Comparison of ENCODE assay signal across 11 mouse cellular contexts in genomic region chr1:71673398-71673910, GRCm38 (mm10). TPM values are rescaled to one million over a fixed set of nuclear protein-coding genes. Genes with fewer than 3 reads are reported as not detected.
DNase-seq lines count a peak whose midpoint lies in the region; ATAC-seq and TF ChIP-seq lines count a peak whose summit lies in the region.
"Had no signal": no experiment of that assay in that cellular context is flagged by ENCODE, and none has a peak within 500 bp of the region (broad histone marks: within the 10 kb centered on the region; RNA-seq: fewer than 3 reads in every experiment).

No protein-coding gene starts in this region.

- H3K9me3 ChIP-seq in forebrain, embryonic 11.5 days (ENCODE audit: control insufficient read depth, low read length), result no peaks in the 10 kb centered on the region
- H3K9me3 ChIP-seq in limb, embryonic 10.5 days (replicated peaks), result no peaks in the 10 kb centered on the region
- H3K9me3 ChIP-seq in neural tube, embryonic 15.5 days (replicated peaks), result no peaks in the 10 kb centered on the region

- no peaks in the 10 kb centered on the region for H3K36me3 ChIP-seq in forebrain, embryonic 11.5 days (ENCODE audit: control insufficient read depth, insufficient read depth, low read length)
- H3K36me3 ChIP-seq in limb, embryonic 10.5 days, result no peaks in the 10 kb centered on the region
- H3K36me3 ChIP-seq in neural tube, embryonic 15.5 days, result no peaks in the 10 kb centered on the region

- H3K4me3 ChIP-seq in forebrain, embryonic 11.5 days (ENCODE audit: low read depth, low read length), result no peak overlapping the region
- no peak overlapping the region for H3K4me3 ChIP-seq in limb, embryonic 10.5 days
- H3K4me3 ChIP-seq in neural tube, embryonic 15.5 days (replicated peaks), result no peak overlapping the region
- no peak overlapping the region for H3K4me3 ChIP-seq in cerebellum, adult 2 months (replicated peaks; ENCODE audit: insufficient read depth, low read depth, low read length)

- TF ChIP-seq POLR2A in cerebellum, adult 2 months (IDR thresholded peaks at IDR 0.05; ENCODE audit: borderline replicate concordance, insufficient read depth, low read length), result no peak

- WGBS in forebrain, embryonic 11.5 days, result 1% methylated on average over 3 of the region's 3 CpGs
- 6% methylated on average over 3 of the region's 3 CpGs for WGBS in limb, embryonic 10.5 days
- 2% methylated on average over 3 of the region's 3 CpGs for WGBS in neural tube, embryonic 15.5 days
- WGBS in cerebellum, adult 2 months, result 11% methylated on average over 3 of the region's 3 CpGs

- no peak for TF ChIP-seq CTCF in cerebellum, adult 2 months (IDR thresholded peaks at IDR 0.05; ENCODE audit: borderline replicate concordance, insufficient read depth, low read depth, low read length)

- ATAC-seq in frontal cortex, adult (ENCODE audit: low TSS enrichment), result peak; percentile 34; the same call in 1 of the 2 replicates
- ATAC-seq in forebrain, embryonic 11.5 days (replicated peaks; ENCODE audit: low FRiP score), result peak; percentile 92
- peak; percentile 83; the same call in 1 of the 2 replicates for ATAC-seq in neural tube, embryonic 15.5 days (ENCODE audit: low FRiP score)

- no peak for DNase-seq in frontal cortex, adult 2 months (ENCODE audit: extremely low spot score in 1 of 2, low spot score in 1 of 2)
- DNase-seq in forebrain, embryonic 11.5 days (ENCODE audit: low spot score), result peak; percentile 55
- no peak for DNase-seq in limb, embryonic 10.5 days (ENCODE audit: low spot score)
- DNase-seq in adrenal gland, adult 2 months, result no peak
- no peak for DNase-seq in cerebellum, adult 2 months
- no peak for DNase-seq in frontal cortex, postnatal 14 days (ENCODE audit: low spot score in 2 of 2)
- DNase-seq: gastrocnemius, postnatal 14 days; kidney, postnatal 14 days; thymus, postnatal 14 days had no signal

- H3K27me3 ChIP-seq in forebrain, embryonic 11.5 days (ENCODE audit: control insufficient read depth, insufficient read depth, low read length), result no peaks in the 10 kb centered on the region
- no peaks in the 10 kb centered on the region for H3K27me3 ChIP-seq in limb, embryonic 10.5 days (ENCODE audit: low read depth, poor library complexity, severe bottlenecking)
- no peaks in the 10 kb centered on the region for H3K27me3 ChIP-seq in neural tube, embryonic 15.5 days (replicated peaks)
- H3K27me3 ChIP-seq in cerebellum, adult 2 months (ENCODE audit: control insufficient read depth, insufficient read depth, low read length), result no peaks in the 10 kb centered on the region

- no peak overlapping the region for H3K27ac ChIP-seq in forebrain, embryonic 11.5 days (ENCODE audit: low read depth, low read length)
- H3K27ac ChIP-seq in limb, embryonic 10.5 days, result peak overlapping the region; percentile 25; the same call in 1 of the 2 replicates
- peak overlapping the region; percentile 49 for H3K27ac ChIP-seq in neural tube, embryonic 15.5 days (replicated peaks)
- no peak overlapping the region for H3K27ac ChIP-seq in cerebellum, adult 2 months (ENCODE audit: insufficient read depth, low read length)

- H3K4me1 ChIP-seq in forebrain, embryonic 11.5 days (replicated peaks; ENCODE audit: control insufficient read depth, insufficient read depth, low read length), result peaks cover 6% of the 10 kb centered on the region; the same call in 1 of the 2 replicates
- peaks cover 8% of the 10 kb centered on the region for H3K4me1 ChIP-seq in limb, embryonic 10.5 days
- H3K4me1 ChIP-seq in neural tube, embryonic 15.5 days, result peaks cover 11% of the 10 kb centered on the region; the same call in 1 of the 2 replicates
- no peaks in the 10 kb centered on the region for H3K4me1 ChIP-seq in cerebellum, adult 2 months (ENCODE audit: control insufficient read depth, insufficient read depth, low read length)

- 0 out of 2 replicates have a peak overlapping the region, but pooled peaks have one; percentile 5 for H3K4me2 ChIP-seq in forebrain, embryonic 11.5 days (ENCODE audit: low read depth, low read length, severe bottlenecking)
- H3K4me2 ChIP-seq in neural tube, embryonic 15.5 days, result no peak overlapping the region

- H3K9ac ChIP-seq in forebrain, embryonic 11.5 days (ENCODE audit: low read length), result no peak overlapping the region; the same call in 1 of the 2 replicates
- no peak overlapping the region for H3K9ac ChIP-seq in neural tube, embryonic 15.5 days (replicated peaks)

RNA-seq across cellular contexts. Expression of gene Fn1, which starts 20.5 kb away (rescaled TPM):
- polyA plus RNA-seq in frontal cortex, adult 2 months (2012; rRNA removed), result 66.0 and 67.7 TPM in 2 replicates
- 110 and 120 TPM in 2 replicates for polyA plus RNA-seq in forebrain, embryonic 11.5 days (2014; fragmentation: Nextera tagmentation; extraction: Ambion mirVana)
- 129 and 191 TPM in 2 replicates for polyA plus RNA-seq in limb, embryonic 10.5 days (2016; fragmentation: Nextera tagmentation; extraction: Ambion mirVana)
- 27.1 and 51.2 TPM in 2 replicates for polyA plus RNA-seq in neural tube, embryonic 15.5 days (2015; fragmentation: Nextera tagmentation; extraction: Ambion mirVana)
- 10 to 100 TPM; 45.0 to 50.5 TPM for total RNA-seq in adrenal gland, adult 2 months (2021)
- 32.5 and 44.7 TPM in 2 replicates for polyA plus RNA-seq in adrenal gland, adult 2 months (2012; rRNA removed)
- polyA plus RNA-seq in cerebellum, adult 2 months (2012; rRNA removed), result 25.5 and 27.7 TPM in 2 replicates

Comparison
In these comparisons a context has a peak if more than half of its experiments do, and no peak if none do; other contexts are left out.
1. ATAC-seq: peak in every context shown above with its lines; median percentile 92 in forebrain, embryonic 11.5 days; 83 in neural tube, embryonic 15.5 days; 34 in frontal cortex, adult.
2. H3K27ac ChIP-seq: peak in limb, embryonic 10.5 days (single experiment) and neural tube, embryonic 15.5 days (single experiment); none in forebrain, embryonic 11.5 days (single experiment) and cerebellum, adult 2 months (single experiment).